Mouse (Mus musculus) cerebellum, adult 11 months (tissue): ENCODE data around the gene Gm11027.
A peak's percentile ranks its signal among the peaks of the same experiment; 100 is the strongest.

Experiments
- DNase-seq: peaks from one replicate; pipeline ENCODE4 v3.0.0; 2022

Gm11027 gene

DNA sequence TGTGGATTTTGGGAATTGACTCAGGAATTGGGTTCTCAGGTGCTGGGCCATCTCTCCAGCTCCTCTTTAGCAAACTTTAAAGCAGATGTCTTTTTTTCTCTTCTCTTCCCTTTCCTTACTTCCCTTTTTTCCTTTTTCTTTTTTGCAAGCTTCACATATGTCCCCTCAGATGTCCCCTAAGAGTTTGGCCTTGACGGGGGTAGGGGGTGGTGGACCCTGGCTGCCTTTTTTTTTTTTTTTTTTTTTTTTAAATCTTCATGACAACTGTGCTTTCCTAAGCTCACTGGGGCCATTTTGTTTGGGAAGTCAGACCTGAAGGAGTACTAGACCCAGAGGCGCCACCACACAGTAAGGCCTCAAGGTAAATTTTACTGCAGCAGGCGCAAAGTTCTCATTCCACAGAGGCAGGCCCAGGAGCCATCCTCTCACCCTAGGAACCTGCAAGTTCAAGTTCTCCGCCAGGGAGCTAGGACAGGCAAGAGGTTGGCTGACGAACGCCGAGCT is 5.0 kb downstream of the Gm11027 start:
- no peak for DNase-seq

DNA sequence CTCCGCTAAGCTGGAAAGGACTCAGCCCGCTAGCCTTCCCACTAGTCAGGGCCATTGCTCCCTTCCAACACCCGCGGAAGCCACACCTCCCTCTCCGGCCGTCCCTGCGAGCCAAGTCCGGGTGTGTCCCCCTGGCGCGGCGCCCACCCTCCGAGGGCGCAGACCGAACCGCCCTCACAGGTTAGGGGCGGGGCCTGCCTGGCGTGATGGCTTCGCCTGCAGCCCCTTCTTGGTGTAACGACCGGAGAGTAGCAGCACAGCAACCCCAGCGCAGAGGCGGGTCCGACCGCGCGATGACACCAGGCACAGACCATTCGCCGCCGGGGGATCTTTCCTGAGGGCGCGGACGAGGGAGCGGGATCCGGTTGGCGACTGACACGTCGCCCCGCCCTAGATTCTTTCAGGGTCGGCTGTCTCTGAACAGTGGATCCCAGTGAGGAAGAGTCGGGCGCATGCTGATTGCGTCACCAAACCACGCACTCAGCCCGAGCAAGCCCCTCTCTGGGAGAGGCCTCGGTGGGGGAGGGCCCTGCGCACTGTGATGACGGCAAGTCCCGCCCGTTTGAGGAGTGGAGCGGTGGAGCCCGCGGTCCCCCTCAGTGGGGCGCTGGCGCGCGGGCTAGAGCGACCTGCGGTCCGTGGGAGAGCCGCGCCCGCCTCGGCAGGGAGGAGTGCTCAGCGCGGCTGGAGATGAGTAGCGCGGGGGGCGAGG is 5.6 kb downstream of the Gm11027 start, which contains the start of gene Esyt2:
Gene Esyt2, plus strand, starts transcription at position 544 of the 712 bp plus-strand sequence.
- DNase-seq: peak; percentile 98

DNA sequence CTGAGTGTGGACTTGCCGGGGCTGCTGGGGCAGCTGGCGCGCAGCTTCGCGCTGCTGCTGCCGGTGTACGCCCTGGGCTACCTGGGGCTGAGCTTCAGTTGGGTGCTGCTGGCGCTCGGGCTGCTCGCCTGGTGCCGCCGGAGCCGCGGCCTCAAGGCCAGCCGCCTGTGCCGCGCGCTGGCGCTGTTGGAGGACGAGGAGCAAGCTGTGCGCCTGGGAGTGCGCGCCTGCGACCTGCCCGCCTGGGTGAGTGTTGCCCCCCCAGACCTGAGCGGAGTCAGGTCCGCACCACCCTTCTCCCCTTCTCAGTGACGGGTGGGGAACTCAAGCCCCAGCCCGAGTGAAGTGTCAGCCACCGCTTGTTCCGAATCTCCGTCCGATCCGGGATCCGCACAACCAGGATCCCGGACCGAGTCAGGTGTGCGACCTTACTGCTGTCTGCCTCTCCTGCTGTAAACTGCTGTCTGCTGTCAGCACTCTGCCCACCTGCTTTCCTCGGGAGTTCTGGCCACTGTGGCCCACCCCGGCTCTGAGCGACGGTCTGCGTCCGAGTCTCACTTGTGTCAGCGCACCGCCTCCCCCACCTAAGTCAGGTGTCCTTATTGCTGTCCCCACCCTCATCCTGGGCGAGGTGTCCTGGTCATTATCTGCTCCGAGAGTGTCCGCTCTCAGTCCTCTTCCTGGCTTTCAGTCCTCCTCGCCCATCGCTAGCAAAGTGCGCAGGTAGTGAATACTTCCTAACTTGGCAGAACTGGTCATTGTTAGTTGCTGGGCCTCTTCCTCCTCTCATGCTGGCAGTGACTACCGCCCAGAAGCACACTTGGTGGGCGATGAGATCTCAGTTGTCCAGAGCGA is 6.5 kb downstream of the Gm11027 start:
- no peak for DNase-seq

DNA sequence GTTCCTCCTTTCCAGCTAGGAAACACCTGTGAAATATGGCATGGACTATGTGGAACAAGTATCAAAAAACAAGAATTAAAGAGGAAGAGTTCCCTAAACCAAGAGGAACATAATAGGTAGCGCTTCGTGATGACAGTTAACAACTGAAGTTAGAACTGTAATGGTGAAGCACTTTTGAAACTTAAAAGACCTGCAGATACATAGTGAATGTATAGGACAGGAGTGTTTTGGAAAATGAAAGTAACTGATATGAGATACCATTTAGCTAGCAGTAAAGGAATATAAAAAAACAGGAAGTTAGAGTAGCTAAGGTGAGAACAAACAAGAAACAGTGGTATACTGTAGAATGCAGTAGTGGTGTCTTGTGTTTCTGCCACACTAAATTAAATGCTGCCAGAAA is 7.7 kb downstream of the Gm11027 start:
- no peak for DNase-seq

DNA sequence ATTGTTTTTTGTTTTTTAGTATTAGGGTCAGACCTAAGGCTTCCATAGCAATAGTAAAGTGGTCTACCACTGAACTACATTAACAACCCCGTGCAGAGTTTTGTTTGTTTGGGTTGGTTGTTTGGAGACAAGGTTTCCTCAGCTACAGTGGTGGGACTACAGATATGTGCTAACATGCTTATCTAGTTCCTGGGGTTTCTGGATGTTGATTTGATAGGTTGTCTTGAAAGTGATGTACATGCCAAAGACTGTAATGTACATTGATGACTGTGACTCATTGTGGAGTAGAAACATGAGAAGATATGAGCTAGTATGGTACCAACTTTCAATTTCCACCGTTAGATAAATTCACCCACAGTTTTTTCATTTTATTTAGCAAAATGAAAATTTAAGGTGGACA is 8.3 kb downstream of the Gm11027 start:
- no peak for DNase-seq

DNA sequence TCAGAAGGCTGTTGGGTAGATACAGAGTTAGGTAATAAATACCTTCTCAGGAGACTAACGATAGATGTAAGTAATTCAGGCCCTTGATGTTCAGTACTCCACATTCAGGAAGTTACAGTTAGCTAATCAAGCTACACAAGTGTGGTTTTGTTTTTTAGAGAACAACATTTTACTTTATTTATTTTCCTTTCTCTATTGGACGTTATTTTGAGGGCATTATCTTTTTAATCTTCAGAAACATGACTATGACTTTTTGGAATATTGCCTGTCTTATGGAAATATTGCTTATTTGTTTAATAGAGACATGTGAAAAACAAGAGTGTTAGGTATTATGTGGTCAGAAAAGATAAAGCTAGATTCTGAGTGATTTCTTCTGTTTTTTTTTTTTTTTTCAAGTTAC is 18.0 kb downstream of the Gm11027 start:
- no peak for DNase-seq

DNA sequence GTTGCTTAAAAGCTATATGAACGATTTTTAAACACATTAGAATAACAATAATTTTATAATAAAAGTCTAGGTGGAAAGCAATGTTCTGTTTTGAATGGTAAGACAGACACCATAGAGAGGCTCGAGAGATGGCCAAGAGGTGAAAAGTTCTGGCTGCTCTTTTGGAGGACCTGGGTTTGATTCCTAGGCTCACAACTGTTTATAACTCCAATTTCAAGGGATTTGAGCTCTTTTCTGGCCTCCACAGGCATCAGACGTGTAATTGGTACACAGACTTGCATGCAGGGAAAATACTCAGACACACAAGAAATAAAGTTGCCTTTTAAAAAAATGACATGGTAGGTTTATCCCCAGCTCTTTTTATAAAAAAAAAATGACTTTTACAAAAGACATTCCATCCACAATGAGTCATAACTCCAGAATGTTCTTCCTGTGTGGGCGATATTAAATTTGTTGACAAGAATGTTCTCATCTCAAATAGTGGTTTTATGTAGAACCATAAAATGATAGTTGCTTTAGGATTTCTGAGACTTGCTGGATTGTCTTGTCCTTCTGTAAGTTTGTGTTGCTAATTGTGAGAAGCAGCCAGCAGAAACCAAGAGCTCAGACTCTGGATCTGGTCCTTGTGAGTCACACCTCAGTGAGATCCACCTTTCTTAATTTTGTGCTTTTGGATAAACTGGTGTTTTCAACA is 18.6 kb downstream of the Gm11027 start:
- DNase-seq: no peak

DNA sequence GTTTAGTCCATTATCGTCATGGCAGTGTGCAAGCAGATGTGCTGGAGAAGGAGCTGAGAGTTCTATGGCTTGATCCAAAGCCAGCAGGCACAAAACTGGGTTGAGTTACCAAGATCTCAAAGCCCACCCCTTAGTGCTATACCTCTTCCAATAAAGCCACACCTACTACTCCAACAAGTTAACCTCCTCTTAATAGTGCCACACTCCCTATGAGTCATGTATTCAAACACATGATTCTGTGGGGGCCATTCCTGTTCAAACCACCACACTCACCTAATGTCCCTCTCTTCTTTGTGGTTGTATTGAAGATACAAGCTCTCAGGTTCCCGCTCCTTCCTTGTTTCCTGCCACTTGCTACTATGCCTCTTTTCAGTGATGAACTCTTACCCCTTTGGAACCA is 24.7 kb downstream of the Gm11027 start:
- no peak for DNase-seq

DNA sequence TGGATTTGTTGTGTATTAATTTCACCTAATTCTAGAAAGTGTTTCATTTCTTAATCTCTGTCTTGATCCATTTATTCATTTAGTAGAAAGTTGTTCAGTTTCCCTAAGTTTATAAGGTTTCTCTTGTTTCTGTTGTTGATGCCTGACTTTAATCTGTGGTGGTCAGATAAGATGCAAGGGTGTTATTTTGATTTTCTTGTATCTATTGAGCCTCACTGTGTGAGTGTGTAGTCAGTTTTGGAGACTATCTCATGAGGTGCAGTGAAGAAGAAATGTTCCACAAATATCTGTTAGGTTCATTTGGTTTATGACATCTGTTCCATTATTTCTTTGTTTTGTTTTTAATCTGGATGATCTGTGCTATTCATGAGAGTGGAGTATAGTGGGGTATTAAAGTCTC is 27.0 kb downstream of the Gm11027 start:
- no peak for DNase-seq

DNA sequence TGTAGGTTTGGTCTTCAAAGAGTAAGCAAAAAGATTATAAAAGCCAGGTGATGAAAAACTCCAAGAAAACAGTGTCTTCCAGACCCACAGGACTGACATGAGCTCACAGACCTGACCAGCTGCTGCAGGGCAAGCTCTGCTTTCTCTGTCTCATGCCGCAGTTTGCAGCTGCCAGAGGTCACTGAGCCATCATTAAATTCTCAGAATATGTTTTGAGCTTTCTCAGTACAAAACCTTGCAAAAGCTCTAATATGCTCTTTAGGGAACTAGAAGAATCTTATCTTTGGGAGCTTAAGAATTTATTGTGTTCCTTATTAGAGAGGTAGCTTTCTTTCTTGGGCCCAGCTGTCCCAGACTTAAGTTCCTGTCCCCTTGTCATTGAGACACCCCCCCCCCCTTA is 30.9 kb downstream of the Gm11027 start:
- no peak for DNase-seq

DNA sequence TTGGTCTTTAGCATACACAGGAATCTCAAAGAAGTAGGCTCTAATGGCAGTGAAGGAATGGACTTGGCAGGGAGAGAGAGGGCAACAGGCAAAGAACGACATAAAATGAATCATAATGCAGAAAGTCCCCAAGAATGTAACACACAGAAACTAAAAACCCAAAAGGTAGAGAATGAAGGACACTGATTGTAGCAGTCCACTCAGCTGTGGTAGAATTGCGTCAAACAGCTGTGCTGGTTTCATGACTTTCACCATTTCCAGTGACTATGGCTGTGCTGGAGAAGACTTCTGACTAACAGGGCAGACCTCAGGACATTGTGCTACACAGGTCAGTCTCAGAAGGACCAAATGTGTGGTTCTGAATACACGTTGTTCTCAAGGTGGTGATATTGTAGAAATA is 32.7 kb downstream of the Gm11027 start:
- DNase-seq: no peak

DNA sequence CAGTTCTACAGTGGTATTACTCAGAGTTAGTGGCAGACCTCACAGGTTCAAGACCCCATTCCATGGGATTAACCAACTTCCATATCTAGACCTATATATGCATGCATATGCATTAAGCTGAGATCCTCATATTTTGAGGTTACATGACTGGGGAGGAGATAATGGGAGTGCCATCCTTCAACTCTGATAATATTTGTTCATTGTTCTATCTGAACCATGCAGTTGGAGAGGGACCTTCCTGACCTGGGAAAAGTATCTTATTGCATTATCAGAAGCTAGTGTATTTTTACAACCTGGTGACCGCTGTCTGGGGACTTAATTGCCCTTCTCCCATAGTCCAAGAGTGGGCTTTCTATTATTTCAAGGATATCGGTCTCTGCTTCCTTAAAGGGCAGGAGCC is 33.4 kb downstream of the Gm11027 start:
- no peak for DNase-seq

DNA sequence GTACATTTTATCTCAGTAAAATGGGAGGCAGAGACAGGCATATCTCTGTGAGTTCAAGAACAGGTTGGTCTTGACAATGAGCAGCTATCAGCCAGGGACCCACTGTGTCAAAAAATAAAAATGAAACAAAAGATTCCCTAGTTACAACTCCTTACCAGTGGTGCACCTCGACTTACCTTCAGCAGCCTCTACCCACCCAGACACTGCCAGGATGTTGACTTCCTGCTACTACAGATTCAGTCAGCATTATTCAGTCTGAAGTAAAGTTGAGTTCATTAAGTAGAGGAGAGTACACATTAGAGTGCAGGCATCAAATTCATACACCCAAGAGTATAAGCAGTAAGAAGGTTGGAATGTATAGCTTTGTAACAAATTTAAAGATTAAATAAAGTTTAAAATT is 38.6 kb downstream of the Gm11027 start:
- no peak for DNase-seq

DNA sequence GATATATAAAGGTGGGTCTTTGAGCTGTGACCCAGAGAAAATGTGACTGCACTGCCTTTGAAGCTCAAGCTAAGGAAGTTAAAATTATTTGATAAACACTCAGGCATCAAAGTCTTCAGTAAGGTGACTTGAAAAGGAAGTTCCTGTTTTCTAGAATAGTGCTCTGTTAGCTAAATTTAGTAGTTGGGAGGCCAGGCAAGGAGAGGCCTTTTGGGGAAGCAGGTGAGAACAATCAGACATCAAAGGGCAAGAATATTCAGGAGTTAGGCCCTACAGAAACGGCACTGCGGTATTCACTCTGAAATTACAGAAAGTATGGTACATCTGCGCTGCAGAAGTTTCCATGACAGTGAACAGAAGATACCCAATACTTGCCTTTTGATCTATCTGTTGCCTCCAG is 40.3 kb downstream of the Gm11027 start:
- no peak for DNase-seq

DNA sequence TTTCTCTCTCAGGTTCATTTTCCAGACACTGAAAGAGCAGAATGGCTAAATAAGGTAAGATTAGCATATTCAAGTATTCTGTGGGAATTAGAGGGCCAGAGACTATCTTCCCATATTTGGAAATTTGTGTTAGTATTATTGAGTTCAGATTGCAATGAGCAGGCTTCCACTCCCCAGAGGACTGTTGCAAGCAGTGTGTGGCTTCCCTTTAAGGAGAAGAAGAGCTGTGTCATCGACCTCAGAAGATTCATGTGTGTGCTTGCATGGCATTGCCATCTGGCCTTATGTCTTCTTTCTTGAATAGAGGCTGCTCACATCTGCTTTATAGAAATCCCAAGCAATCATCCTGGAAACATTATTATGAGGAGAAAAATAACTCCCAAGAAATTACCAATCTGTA is 42.6 kb downstream of the Gm11027 start:
- DNase-seq: no peak
